Mouse (Mus musculus): ENCODE data around the gene Hist1h3f.
"Not testable (repeated sequence)": the region's sequence is repeated elsewhere in the genome, so short reads cannot be mapped to it uniquely, and the experiment has no call there.

DNA sequence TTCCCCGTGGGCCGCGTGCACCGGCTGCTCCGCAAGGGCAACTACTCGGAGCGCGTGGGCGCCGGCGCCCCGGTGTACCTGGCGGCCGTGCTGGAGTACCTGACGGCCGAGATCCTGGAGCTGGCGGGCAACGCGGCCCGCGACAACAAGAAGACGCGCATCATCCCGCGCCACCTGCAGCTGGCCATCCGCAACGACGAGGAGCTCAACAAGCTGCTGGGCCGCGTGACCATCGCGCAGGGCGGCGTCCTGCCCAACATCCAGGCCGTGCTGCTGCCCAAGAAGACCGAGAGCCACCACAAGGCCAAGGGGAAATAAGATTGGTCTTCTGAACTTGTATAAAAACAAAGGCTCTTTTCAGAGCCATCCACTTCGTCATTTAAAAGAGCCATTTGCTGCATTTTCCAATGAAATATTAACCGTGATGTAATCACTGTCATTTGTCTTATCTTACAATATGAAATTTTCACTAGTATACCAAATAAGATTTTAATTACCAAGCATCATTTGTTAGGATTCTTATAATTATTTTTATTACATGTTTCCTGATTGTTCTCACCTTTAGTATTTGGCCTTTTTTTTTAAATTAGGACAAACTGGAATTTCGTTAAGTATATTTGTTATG is 30.8 kb downstream of the Hist1h3f start:
- not testable (repeated sequence) for TF ChIP-seq CTCF (IDR thresholded peaks at IDR 0.05); EP300 (IDR thresholded peaks at IDR 0.05; ENCODE audit: insufficient read depth, low read depth, low read length); POLR2A (IDR thresholded peaks at IDR 0.05; ENCODE audit: insufficient read depth, low read depth, low read length)
